42 mouse cellular contexts compared by ENCODE assay signal in genomic region chr15:101544478-101544877, GRCm38 (mm10). TPM values are rescaled to one million over a fixed set of nuclear protein-coding genes. Genes with fewer than 3 reads are reported as not detected.
"Had no signal": no experiment of that assay in that cellular context is flagged by ENCODE, and none has a peak within 500 bp of the region (broad histone marks: within the 10 kb centered on the region; RNA-seq: fewer than 3 reads in every experiment).

No protein-coding gene starts in this region.

- H3K27me3 ChIP-seq: hindbrain, embryonic 12.5 days; intestine, embryonic 15.5 days; kidney, embryonic 15.5 days; limb, embryonic 15.5 days had no signal

- H3K4me3 ChIP-seq: gastrocnemius, adult 2 months; heart, adult 2 months; heart, embryonic 12.5 days; hindbrain, embryonic 10.5 days; hindbrain, embryonic 12.5 days; intestine, embryonic 15.5 days; kidney, embryonic 15.5 days; limb, embryonic 13.5 days; limb, embryonic 15.5 days; liver, embryonic 12.5 days had no signal

- H3K27ac ChIP-seq: gastrocnemius, adult 2 months; heart, adult 2 months; hindbrain, embryonic 10.5 days; hindbrain, embryonic 12.5 days; hindbrain, embryonic 14.5 days; intestine, embryonic 15.5 days; kidney, embryonic 15.5 days; kidney, postnatal 0 days; limb, embryonic 13.5 days; limb, embryonic 15.5 days; liver, embryonic 12.5 days; liver, embryonic 14.5 days had no signal

- H3K9me3 ChIP-seq: heart, embryonic 12.5 days; hindbrain, embryonic 10.5 days; hindbrain, embryonic 12.5 days; intestine, embryonic 15.5 days; kidney, embryonic 15.5 days; limb, embryonic 13.5 days; limb, embryonic 15.5 days; liver, embryonic 12.5 days had no signal

- DNase-seq: gastrocnemius, adult 2 months; gastrocnemius, postnatal 10 days; gastrocnemius, postnatal 25 days; heart, adult 2 months; heart, postnatal 10 days; heart, postnatal 4 days; kidney, adult 2 months; kidney, adult 9 months; kidney, postnatal 14 days; kidney, postnatal 36 days; layer of hippocampus, adult 9-11 months; layer of hippocampus, postnatal 36 days had no signal

- H3K36me3 ChIP-seq: heart, embryonic 12.5 days; hindbrain, embryonic 10.5 days; hindbrain, embryonic 12.5 days; intestine, embryonic 15.5 days; kidney, embryonic 15.5 days; limb, embryonic 13.5 days; limb, embryonic 15.5 days; liver, embryonic 12.5 days had no signal

- H3K4me1 ChIP-seq: intestine, embryonic 15.5 days; liver, embryonic 12.5 days had no signal

RNA-seq across cellular contexts. Expression of gene Krt82, which starts 6.0 kb away (rescaled TPM):
- total RNA-seq: gastrocnemius, adult 2 months; gastrocnemius, postnatal 10 days; gastrocnemius, postnatal 25 days; gastrocnemius, postnatal 4 days; granulocyte monocyte progenitor cell, adult 5-6 weeks; heart, adult 2 months; heart, postnatal 10 days; heart, postnatal 25 days; heart, postnatal 4 days; layer of hippocampus, adult 18-20 months; layer of hippocampus, adult 8-10 months; layer of hippocampus, postnatal 14 days; layer of hippocampus, postnatal 36 days; left cerebral cortex, adult 18-20 months; left cerebral cortex, adult 8-10 months; left cerebral cortex, postnatal 10 days; left cerebral cortex, postnatal 25 days; liver, adult 2 months had no signal
- polyA plus RNA-seq: frontal cortex, adult 2 months; heart, adult 2 months; heart, embryonic 12.5 days; heart, embryonic 14.5 days; heart, embryonic 16.5 days; hindbrain, embryonic 10.5 days; hindbrain, embryonic 12.5 days; hindbrain, embryonic 14.5 days; hindbrain, embryonic 16.5 days; inflammation-experienced regulatory T-cells, adult 6 months; intestine, embryonic 15.5 days; intestine, postnatal 0 days; kidney, adult 2 months; kidney, embryonic 15.5 days; kidney, postnatal 0 days; large intestine, adult 2 months; limb, embryonic 11.5 days; limb, embryonic 13.5 days; limb, embryonic 15.5 days; liver, adult 2 months; liver, embryonic 12.5 days; liver, embryonic 14.5 days had no signal

RNA-seq across cellular contexts. Expression of gene Krt84, which starts 11.9 kb away (rescaled TPM):
- total RNA-seq: gastrocnemius, adult 2 months; gastrocnemius, postnatal 10 days; gastrocnemius, postnatal 25 days; gastrocnemius, postnatal 4 days; granulocyte monocyte progenitor cell, adult 5-6 weeks; heart, adult 2 months; heart, postnatal 10 days; heart, postnatal 25 days; heart, postnatal 4 days; layer of hippocampus, adult 18-20 months; layer of hippocampus, adult 8-10 months; layer of hippocampus, postnatal 14 days; layer of hippocampus, postnatal 36 days; left cerebral cortex, adult 18-20 months; left cerebral cortex, adult 8-10 months; left cerebral cortex, postnatal 10 days; left cerebral cortex, postnatal 25 days; liver, adult 2 months had no signal
- polyA plus RNA-seq: frontal cortex, adult 2 months; heart, adult 2 months; heart, embryonic 12.5 days; heart, embryonic 14.5 days; heart, embryonic 16.5 days; hindbrain, embryonic 10.5 days; hindbrain, embryonic 12.5 days; hindbrain, embryonic 14.5 days; hindbrain, embryonic 16.5 days; inflammation-experienced regulatory T-cells, adult 6 months; kidney, adult 2 months; kidney, embryonic 15.5 days; kidney, postnatal 0 days; limb, embryonic 11.5 days; liver, adult 2 months; liver, embryonic 12.5 days; liver, embryonic 14.5 days had no signal

RNA-seq across cellular contexts. Expression of gene Krt90, which starts 18.3 kb away (rescaled TPM):
- total RNA-seq: gastrocnemius, adult 2 months; gastrocnemius, postnatal 10 days; gastrocnemius, postnatal 25 days; gastrocnemius, postnatal 4 days; granulocyte monocyte progenitor cell, adult 5-6 weeks; heart, adult 2 months; heart, postnatal 10 days; heart, postnatal 25 days; layer of hippocampus, adult 18-20 months; layer of hippocampus, postnatal 36 days; left cerebral cortex, adult 18-20 months; left cerebral cortex, adult 8-10 months; left cerebral cortex, postnatal 10 days; left cerebral cortex, postnatal 25 days; liver, adult 2 months had no signal
- polyA plus RNA-seq: heart, adult 2 months; heart, embryonic 14.5 days; heart, embryonic 16.5 days; inflammation-experienced regulatory T-cells, adult 6 months; kidney, adult 2 months; kidney, postnatal 0 days; limb, embryonic 11.5 days; limb, embryonic 13.5 days; liver, adult 2 months; liver, embryonic 12.5 days; liver, embryonic 14.5 days had no signal

RNA-seq across cellular contexts. Expression of gene Gm49425, which starts 27.4 kb away (rescaled TPM):
- total RNA-seq: gastrocnemius, adult 2 months; gastrocnemius, postnatal 10 days; gastrocnemius, postnatal 25 days; granulocyte monocyte progenitor cell, adult 5-6 weeks; heart, adult 2 months; heart, postnatal 10 days; heart, postnatal 25 days; heart, postnatal 4 days; layer of hippocampus, adult 18-20 months; layer of hippocampus, adult 8-10 months; layer of hippocampus, postnatal 14 days; layer of hippocampus, postnatal 36 days; left cerebral cortex, adult 18-20 months; left cerebral cortex, adult 8-10 months; left cerebral cortex, postnatal 10 days; left cerebral cortex, postnatal 25 days; liver, adult 2 months had no signal
- polyA plus RNA-seq: frontal cortex, adult 2 months; heart, adult 2 months; heart, embryonic 12.5 days; heart, embryonic 14.5 days; heart, embryonic 16.5 days; hindbrain, embryonic 10.5 days; hindbrain, embryonic 12.5 days; hindbrain, embryonic 14.5 days; hindbrain, embryonic 16.5 days; inflammation-experienced regulatory T-cells, adult 6 months; intestine, embryonic 15.5 days; intestine, postnatal 0 days; kidney, adult 2 months; kidney, embryonic 15.5 days; kidney, postnatal 0 days; large intestine, adult 2 months; limb, embryonic 11.5 days; limb, embryonic 13.5 days; liver, adult 2 months; liver, embryonic 12.5 days; liver, embryonic 14.5 days had no signal

RNA-seq across cellular contexts. Expression of gene Krt75, which starts 29.2 kb away (rescaled TPM):
- total RNA-seq: gastrocnemius, adult 2 months; gastrocnemius, postnatal 10 days; gastrocnemius, postnatal 25 days; granulocyte monocyte progenitor cell, adult 5-6 weeks; heart, adult 2 months; heart, postnatal 10 days; heart, postnatal 25 days; heart, postnatal 4 days; layer of hippocampus, adult 18-20 months; layer of hippocampus, adult 8-10 months; layer of hippocampus, postnatal 36 days; left cerebral cortex, adult 18-20 months; left cerebral cortex, adult 8-10 months; left cerebral cortex, postnatal 10 days; left cerebral cortex, postnatal 25 days; liver, adult 2 months had no signal
- polyA plus RNA-seq: frontal cortex, adult 2 months; heart, adult 2 months; heart, embryonic 12.5 days; intestine, embryonic 15.5 days; intestine, postnatal 0 days; kidney, adult 2 months; large intestine, adult 2 months; limb, embryonic 11.5 days; liver, adult 2 months; liver, embryonic 12.5 days; liver, embryonic 14.5 days had no signal
